Mouse (Mus musculus) hindbrain, embryonic 12.5 days (tissue): ENCODE results near the gene Gm21119. TPM values are rescaled to one million over a fixed set of nuclear protein-coding genes. Genes with fewer than 3 reads are reported as not detected.
A peak's percentile ranks its signal among the peaks of the same experiment; 100 is the strongest.
"Not testable (repeated sequence)": the region's sequence is repeated elsewhere in the genome, so short reads cannot be mapped to it uniquely, and the experiment has no call there.

Experiments
- ATAC-seq: fragments of 200-750 bp; cut with Nextera tagmentation; 2 replicates; pipeline ENCODE4 v1.8.0; 2017; ENCODE audit warnings: moderate TSS enrichment; ENCODE audit not compliant: low FRiP score
- H3K27ac ChIP-seq: fragments of 300-500 bp; sonication (generic); 2 replicates; pipeline ENCODE4 v1.5.1; 2016; ENCODE audit warnings: mild to moderate bottlenecking
- H3K27me3 ChIP-seq: fragments of 300-500 bp; sonication (generic); 2 replicates; pipeline ENCODE4 v1.6.1; 2016; ENCODE audit warnings: mild to moderate bottlenecking
- H3K36me3 ChIP-seq: fragments of 300-500 bp; sonication (generic); 2 replicates; pipeline ENCODE4 v1.6.1; 2016; ENCODE audit warnings: mild to moderate bottlenecking
- H3K4me1 ChIP-seq: fragments of 300-500 bp; sonication (generic); 2 replicates; pipeline ENCODE4 v1.6.1; 2016
- H3K4me2 ChIP-seq: fragments of 300-500 bp; sonication (generic); replicated peaks from 2 replicates; pipeline ENCODE4 v1.6.1; 2016; ENCODE audit warnings: mild to moderate bottlenecking
- H3K4me3 ChIP-seq: fragments of 300-500 bp; sonication (generic); 2 replicates; pipeline ENCODE4 v1.5.1; 2016; ENCODE audit warnings: mild to moderate bottlenecking
- H3K9ac ChIP-seq: fragments of 300-500 bp; sonication (generic); 2 replicates; pipeline ENCODE4 v1.6.1; 2016; ENCODE audit warnings: mild to moderate bottlenecking, moderate library complexity
- H3K9me3 ChIP-seq: fragments of 300-500 bp; sonication (generic); replicated peaks from 2 replicates; pipeline ENCODE4 v1.6.1; 2016; ENCODE audit warnings: mild to moderate bottlenecking
- WGBS: fragments of 180-500 bp; shearing (Covaris S2); methylation state at CpG from one replicate; pipeline ENCODE4 v1.1.7; 2016; 5-methylcytosine and 5-hydroxymethylcytosine counted together
- polyA plus RNA-seq: library from polyadenylated mRNA; unstranded; fragments of >200 nt; fragmentation: Nextera tagmentation; extraction: Ambion mirVana; gene quantifications from 2 replicates; pipeline ENCODE4 v1.2.1, GENCODE M21; 2016

Gene Gm21119
- 0.13 TPM in 1 of 2 replicates, not detected in the other for polyA plus RNA-seq

DNA sequence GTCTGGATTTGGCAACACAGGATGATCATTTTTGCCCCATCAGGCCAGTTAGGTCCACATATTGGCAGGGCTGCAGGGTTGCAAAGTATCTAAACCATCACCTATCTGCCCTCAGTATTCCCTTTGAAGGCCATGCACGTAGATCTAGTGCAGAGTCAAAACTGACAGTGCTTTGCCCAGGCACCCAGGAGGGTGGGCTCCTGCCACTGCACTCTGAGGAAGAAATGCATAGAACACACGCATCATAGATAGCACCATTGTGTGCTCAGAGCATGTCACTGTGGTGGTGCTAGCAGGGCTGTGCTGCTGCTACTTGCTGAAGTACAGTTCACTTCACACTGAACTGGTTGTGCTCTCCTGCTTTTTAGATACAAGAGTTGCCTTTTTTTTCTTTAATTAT lies at the start of gene Gm21119:
Gene Gm21119, plus strand, starts transcription at position 301 of the 400 bp plus-strand sequence.
- H3K4me1 ChIP-seq, H3K27me3 ChIP-seq, H3K4me3 ChIP-seq, H3K36me3 ChIP-seq, H3K4me2 ChIP-seq, H3K9me3 ChIP-seq, H3K9ac ChIP-seq, H3K27ac ChIP-seq, ATAC-seq: not testable (repeated sequence)
- no CpG with 5 or more reads among the region's 2 CpGs for WGBS

DNA sequence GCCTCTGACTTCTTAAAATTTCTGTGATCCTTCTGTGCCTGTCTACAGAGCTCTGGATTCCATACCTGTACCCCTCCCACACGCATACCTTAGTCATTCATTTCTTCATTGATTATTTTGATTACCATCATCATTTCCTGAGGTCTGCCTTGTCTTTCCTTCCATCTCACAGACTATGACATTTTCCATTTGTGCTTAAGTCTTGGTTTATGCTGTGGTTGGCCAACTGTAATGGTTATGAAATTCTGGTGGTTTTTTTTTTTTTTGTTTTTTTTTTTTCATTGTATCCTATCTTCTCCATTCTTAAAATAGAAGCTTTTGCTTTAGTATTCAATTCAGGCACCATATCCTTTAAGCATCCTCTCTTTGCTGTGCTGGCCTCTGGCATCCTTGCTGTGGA lies 48.0 kb upstream of the Gm21119 start:
- H3K4me2 ChIP-seq, H3K4me1 ChIP-seq, H3K27ac ChIP-seq, ATAC-seq, H3K36me3 ChIP-seq, H3K9ac ChIP-seq, H3K4me3 ChIP-seq, H3K27me3 ChIP-seq, H3K9me3 ChIP-seq: not testable (repeated sequence)
- WGBS = no CpG with 5 or more reads among the region's 1 CpGs

DNA sequence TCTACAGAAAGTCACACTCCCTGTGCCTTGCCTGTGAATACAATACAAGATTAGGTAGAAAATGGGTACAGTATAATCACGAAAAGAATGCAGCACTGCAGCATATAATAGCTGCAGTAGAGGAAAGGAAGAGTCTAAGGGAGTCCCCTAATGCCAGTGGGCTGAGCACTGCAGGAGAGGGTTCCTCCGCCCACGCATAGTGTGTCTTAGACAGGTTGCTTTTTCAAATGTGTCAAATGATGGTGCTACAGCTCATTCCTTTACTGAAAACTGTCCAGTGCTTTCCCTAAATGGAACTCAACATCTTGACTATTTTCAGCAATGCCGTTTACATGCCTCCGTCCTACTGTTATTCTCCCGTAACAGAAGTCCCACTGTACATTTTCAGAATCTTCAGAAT lies 33.6 kb upstream of the Gm21119 start:
- WGBS = 93% methylated on average over 5 of the region's 6 CpGs
- not testable (repeated sequence) for H3K4me2 ChIP-seq, ATAC-seq, H3K9ac ChIP-seq, H3K36me3 ChIP-seq, H3K27me3 ChIP-seq, H3K9me3 ChIP-seq, H3K4me3 ChIP-seq, H3K4me1 ChIP-seq, H3K27ac ChIP-seq

DNA sequence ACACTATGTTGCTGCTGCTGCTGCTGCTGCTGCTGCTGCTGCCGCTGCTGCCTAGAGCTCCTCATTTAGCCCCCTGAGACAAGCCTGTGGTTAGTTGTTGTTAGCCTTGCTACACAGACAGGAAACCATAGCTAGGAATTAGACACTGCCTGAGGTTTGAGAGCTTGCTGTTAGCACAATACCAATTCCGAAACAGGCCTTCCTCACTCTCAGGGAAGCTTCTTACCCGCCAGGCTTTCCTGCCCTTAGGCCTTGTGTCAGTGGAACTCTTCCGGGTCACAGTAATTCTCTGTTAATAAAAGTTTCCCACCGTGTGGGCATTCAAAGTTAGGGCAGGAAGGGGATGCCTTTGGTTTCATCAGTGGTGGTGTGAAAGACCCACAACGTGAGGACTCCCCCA lies 31.9 kb upstream of the Gm21119 start:
- H3K9ac ChIP-seq, ATAC-seq, H3K36me3 ChIP-seq, H3K4me3 ChIP-seq, H3K9me3 ChIP-seq, H3K27me3 ChIP-seq, H3K4me2 ChIP-seq, H3K27ac ChIP-seq, H3K4me1 ChIP-seq: not testable (repeated sequence)
- WGBS = 89% methylated on average over 4 of the region's 6 CpGs

DNA sequence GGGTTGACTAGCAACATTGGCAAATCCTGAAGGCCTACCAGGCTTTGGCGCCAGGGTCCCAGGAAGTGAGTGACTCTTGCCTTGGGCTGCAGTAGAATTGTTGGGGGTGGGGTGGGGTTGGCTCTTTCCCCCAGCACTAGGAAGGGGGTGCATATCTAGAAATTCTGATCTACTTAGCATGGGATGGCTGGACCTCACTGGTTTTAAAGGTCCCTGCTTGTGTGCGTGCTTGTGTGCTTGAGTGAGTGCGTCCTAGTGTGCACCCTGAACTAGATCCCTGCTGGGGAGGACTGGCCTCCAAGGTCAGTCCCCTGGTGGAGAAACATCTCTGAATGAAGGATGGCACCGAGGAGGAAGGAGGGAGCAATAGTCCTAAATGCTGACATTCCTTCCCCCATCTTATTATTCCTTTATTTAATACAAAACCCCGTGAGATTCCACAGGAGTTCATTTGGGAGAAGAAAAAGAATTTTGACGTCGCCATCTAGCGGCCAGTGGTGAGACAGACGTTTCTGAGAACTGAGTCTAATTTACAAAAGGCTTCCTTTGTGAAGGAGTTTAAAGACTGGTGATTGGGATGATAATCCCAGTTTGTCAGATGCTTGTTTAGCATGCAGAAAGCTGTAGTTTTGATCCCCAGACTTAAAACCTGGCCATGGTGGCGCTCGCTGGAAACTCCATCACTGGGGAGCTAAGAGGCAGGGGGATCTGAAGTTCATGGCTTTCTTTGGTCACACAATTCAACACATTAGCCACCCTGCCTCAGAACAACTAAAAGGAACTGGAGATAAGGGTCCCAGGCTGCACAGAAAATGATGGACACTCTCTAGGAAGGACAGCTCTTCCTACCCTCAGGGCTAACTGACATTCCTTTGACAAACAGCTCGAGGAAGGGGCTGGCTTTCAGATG lies 26.2 kb upstream of the Gm21119 start:
- H3K9me3 ChIP-seq, H3K27me3 ChIP-seq, H3K4me2 ChIP-seq, H3K4me3 ChIP-seq, H3K36me3 ChIP-seq, H3K9ac ChIP-seq, H3K27ac ChIP-seq, H3K4me1 ChIP-seq: not testable (repeated sequence)
- peak; percentile 81 for ATAC-seq
- 31% methylated on average over 8 of the region's 12 CpGs for WGBS

DNA sequence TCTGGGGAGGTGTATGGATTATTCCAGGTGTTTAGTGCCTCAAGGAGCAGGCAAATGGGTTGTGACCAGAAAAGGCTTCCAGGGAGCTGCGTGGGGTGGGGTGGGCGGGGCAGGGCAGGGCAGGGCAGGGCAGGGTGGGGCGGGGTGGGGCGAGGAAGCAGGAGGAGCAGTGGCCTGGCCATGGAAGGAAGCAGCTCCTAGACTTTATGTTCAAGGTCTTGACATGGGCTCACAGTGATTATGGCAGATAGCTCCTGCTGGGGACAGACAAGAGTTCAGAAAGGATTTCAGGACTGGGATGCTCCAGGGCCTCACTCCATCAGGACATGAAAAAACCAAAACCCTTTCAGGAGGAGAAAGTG lies 25.6 kb upstream of the Gm21119 start:
- 78% methylated on average over 2 of the region's 4 CpGs for WGBS
- not testable (repeated sequence) for H3K27me3 ChIP-seq

DNA sequence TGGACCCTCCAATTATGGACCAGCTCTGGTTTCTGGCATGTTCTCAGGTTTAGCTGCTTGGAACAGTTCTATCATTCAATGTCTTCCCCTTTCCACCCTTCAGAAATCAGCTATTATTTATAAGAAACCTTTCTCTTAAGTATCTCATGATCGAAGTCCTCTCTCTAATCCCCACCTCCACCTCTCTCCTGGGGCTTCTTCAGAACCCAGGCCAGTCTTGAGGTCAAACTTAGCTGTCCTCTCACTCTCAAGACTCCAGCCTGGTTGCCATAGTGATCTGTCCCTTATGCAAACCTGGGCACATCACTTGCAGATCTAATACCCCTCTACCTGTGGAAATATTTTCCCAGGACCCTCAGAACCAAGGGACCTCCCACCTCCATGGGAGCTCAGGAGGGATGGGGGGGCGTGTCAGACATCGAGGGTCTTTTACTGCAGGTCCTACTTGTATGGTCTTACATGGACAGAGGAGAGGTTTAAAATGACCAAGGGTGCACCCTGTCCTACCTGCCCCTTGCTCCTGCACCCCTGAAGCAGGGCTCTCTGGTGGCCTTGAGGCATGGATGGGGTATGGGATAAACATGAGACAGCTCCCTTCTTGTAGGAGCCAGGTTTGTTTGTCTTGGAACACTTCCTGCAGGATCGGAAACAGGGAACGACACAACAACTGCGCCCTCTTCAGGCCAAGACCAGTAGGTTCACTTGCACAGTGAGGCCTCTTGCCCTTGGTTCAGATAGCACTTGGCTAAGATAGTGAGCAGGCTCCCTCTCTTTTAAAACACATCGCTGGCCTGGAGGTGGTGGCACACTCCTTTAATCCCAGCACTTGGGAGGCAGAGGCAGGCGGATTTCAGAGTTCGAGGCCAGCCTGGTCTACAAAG lies 24.4 kb upstream of the Gm21119 start:
- H3K36me3 ChIP-seq, H3K4me2 ChIP-seq, H3K27ac ChIP-seq, H3K9me3 ChIP-seq, H3K4me3 ChIP-seq, H3K9ac ChIP-seq, H3K27me3 ChIP-seq, H3K4me1 ChIP-seq, ATAC-seq: not testable (repeated sequence)
- WGBS = 83% methylated on average over 3 of the region's 9 CpGs

More for the DNA sequence above, 25.6 kb upstream of the Gm21119 start:
- not testable (repeated sequence) for H3K9ac ChIP-seq, H3K9me3 ChIP-seq, H3K4me2 ChIP-seq, H3K27ac ChIP-seq, H3K4me3 ChIP-seq, H3K4me1 ChIP-seq, H3K36me3 ChIP-seq
- ATAC-seq = peak; percentile 81

DNA sequence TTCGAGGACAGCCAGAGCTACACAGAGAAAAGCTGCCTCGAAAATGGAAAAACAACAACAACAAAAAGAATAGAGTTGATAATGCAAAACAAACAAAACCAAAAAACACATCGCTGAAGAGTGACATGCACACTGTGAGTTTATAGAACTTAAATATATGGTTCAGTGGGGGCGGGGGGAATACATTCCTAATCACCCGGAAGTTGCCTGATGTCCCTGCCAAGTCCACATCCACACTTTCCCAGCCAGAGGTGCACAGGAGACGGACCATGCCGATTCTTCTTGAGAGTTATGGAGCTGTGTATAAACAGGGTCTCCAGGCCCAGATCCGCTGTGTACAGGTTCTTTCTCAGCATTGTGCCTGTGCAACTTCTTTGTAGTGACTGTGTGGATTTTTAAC lies 23.7 kb upstream of the Gm21119 start:
- H3K4me1 ChIP-seq, H3K9me3 ChIP-seq, H3K27me3 ChIP-seq, H3K4me2 ChIP-seq, H3K9ac ChIP-seq, H3K27ac ChIP-seq, H3K4me3 ChIP-seq, ATAC-seq, H3K36me3 ChIP-seq: not testable (repeated sequence)
- WGBS = 82% methylated on average over 5 of the region's 8 CpGs

DNA sequence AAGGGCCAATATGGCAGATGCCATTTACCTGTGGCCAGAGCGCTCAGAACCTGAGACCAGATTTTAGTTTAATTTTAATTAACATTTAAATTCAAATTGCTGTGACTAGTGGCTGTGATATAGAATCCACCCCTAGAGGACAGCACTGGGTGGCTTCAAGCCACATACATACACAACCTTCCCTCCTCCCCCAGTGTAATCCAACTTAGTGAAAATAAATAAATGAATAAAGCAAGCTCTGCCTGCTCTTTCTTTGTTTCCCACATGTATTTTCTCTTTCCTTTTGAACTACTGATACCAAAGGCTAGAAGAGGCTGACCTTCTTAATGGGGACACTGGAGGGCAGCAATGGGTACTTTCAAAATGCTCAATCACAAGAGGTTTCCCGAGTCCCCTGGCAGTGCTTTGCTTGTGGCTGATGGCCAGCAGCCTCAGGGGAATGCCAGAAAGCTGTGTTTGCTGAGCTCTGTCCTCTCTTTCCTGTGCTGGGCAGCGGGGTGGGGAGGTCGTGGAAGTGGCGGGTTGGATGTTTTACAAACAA lies 21.9 kb upstream of the Gm21119 start:
- 63% methylated on average over 1 of the region's 5 CpGs for WGBS
- not testable (repeated sequence) for H3K4me1 ChIP-seq, H3K4me3 ChIP-seq, H3K4me2 ChIP-seq, ATAC-seq, H3K9ac ChIP-seq, H3K27me3 ChIP-seq, H3K36me3 ChIP-seq, H3K9me3 ChIP-seq, H3K27ac ChIP-seq

DNA sequence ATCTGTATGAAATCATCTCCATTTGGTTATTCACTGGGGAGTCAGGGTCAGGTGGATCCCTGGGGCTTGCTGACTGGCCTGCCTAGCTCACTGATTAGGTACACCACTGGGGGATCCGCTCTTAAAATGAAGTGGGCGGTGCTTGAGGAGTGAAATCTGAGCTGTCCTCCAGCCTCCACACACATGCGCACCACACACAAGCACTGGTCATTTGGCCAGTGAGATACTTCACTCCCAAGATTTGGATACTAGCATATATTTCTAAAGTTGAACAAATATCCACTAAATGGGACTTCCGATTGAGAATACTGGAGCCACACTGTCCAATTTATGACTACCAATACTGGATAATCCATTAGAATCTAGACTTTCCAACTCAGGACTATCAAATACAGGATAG lies 20.9 kb upstream of the Gm21119 start:
- WGBS = no CpG with 5 or more reads among the region's 4 CpGs
- not testable (repeated sequence) for H3K9me3 ChIP-seq, H3K9ac ChIP-seq, ATAC-seq, H3K4me3 ChIP-seq, H3K27ac ChIP-seq, H3K4me1 ChIP-seq, H3K27me3 ChIP-seq, H3K36me3 ChIP-seq, H3K4me2 ChIP-seq

DNA sequence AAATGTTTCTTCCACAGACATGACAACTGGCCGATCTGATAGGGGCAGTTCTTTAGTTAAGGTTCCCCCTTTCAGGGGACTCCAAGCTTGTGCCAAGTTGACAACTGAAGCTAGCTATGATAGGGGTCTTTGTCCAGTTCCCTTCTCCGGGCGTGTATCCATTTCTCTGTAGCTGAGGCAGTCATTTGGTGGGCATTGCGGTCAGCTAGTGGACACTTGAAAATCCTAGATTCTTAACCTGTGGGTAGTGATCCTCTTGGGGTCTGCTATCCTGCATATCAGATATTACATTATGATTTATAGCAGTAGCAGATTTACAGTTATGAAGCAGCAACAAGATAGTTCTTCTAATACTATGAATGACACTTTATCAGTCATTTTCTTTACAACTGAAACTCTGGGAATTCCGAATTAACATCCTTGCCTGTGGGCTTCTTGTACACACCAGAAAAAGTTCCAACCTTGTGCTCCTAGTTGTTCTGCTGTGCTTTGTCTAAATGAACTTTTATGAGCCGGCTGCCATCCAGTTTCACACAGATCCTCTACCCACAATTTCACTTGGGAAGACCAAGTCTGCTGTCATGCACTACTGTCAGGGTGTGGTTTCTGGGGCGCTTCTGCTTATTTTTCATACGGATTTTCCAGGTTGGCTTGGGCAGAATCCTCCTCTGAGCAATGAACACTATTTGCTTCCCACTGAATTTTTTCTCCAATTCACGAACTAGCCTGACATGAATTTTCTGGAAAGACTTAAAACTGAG lies 18.5 kb upstream of the Gm21119 start:
- not testable (repeated sequence) for H3K27me3 ChIP-seq, H3K9me3 ChIP-seq
- WGBS = 90% methylated on average over 6 of the region's 9 CpGs

More for the DNA sequence above, 18.5 kb upstream of the Gm21119 start:
- not testable (repeated sequence) for H3K9ac ChIP-seq, H3K4me1 ChIP-seq, ATAC-seq, H3K36me3 ChIP-seq, H3K4me2 ChIP-seq, H3K27ac ChIP-seq, H3K4me3 ChIP-seq
